Mouse (Mus musculus) cerebellum, postnatal 25 days (tissue): Measurements from ENCODE around the gene Ppp2r3a.

Experiments
- DNase-seq, 2 experiments: peaks; one replicate each; pipeline ENCODE4 v3.0.0; 2021; ENCODE audit warnings: mixed read lengths in 2 of 2

Gene Ppp2r3a

GRCm38 (mm10) chr9:101250981-101251643 lies 483 bp downstream of the Ppp2r3a start:
- peak in 1 of 2 experiments; percentile 77 for DNase-seq

- peak; percentile 18 for DNase-seq
These were observed 1.1 kb downstream of the Ppp2r3a start for GRCm38 (mm10) chr9:101250486-101250885.

- no peak for DNase-seq
These were observed 2.0 kb downstream of the Ppp2r3a start for GRCm38 (mm10) chr9:101249626-101250025.

- no peak for DNase-seq
These were observed 4.1 kb downstream of the Ppp2r3a start for GRCm38 (mm10) chr9:101247541-101247940.

GRCm38 (mm10) chr9:101245493-101245892 lies 6.1 kb downstream of the Ppp2r3a start:
- DNase-seq: no peak

GRCm38 (mm10) chr9:101243711-101244110 lies 7.9 kb downstream of the Ppp2r3a start:
- no peak for DNase-seq

GRCm38 (mm10) chr9:101240161-101240560 lies 11.4 kb downstream of the Ppp2r3a start:
- DNase-seq: no peak

GRCm38 (mm10) chr9:101235786-101236185 lies 15.8 kb downstream of the Ppp2r3a start:
- DNase-seq: no peak

- DNase-seq: no peak
These were observed 19.6 kb downstream of the Ppp2r3a start for GRCm38 (mm10) chr9:101232034-101232433.

- DNase-seq: no peak
These were observed 21.6 kb downstream of the Ppp2r3a start for GRCm38 (mm10) chr9:101230028-101230427.

GRCm38 (mm10) chr9:101228892-101229291 lies 22.7 kb downstream of the Ppp2r3a start:
- no peak for DNase-seq

- no peak for DNase-seq
These were observed 43.6 kb downstream of the Ppp2r3a start for GRCm38 (mm10) chr9:101207984-101208383.

- DNase-seq: no peak
These were observed 45.1 kb downstream of the Ppp2r3a start for GRCm38 (mm10) chr9:101206516-101206915.

GRCm38 (mm10) chr9:101205216-101205615 lies 46.4 kb downstream of the Ppp2r3a start:
- DNase-seq: no peak

GRCm38 (mm10) chr9:101204059-101204458 lies 47.5 kb downstream of the Ppp2r3a start:
- DNase-seq: no peak

- DNase-seq: no peak
These were observed 51.0 kb downstream of the Ppp2r3a start for GRCm38 (mm10) chr9:101200627-101201026.

- DNase-seq: no peak
These were observed 52.8 kb downstream of the Ppp2r3a start for GRCm38 (mm10) chr9:101198804-101199203.

GRCm38 (mm10) chr9:101198261-101198660 lies 53.3 kb downstream of the Ppp2r3a start:
- no peak for DNase-seq

GRCm38 (mm10) chr9:101181962-101182701 lies 69.5 kb downstream of the Ppp2r3a start:
- DNase-seq: peak; percentile 78 to 91

GRCm38 (mm10) chr9:101181291-101181690 lies 70.3 kb downstream of the Ppp2r3a start:
- DNase-seq: no peak

- no peak for DNase-seq
These were observed 71.4 kb downstream of the Ppp2r3a start for GRCm38 (mm10) chr9:101180234-101180633.

- DNase-seq: no peak
These were observed 91.0 kb downstream of the Ppp2r3a start for GRCm38 (mm10) chr9:101160627-101161026.

GRCm38 (mm10) chr9:101160092-101160491 lies 91.5 kb downstream of the Ppp2r3a start:
- DNase-seq: peak; percentile 78 to 85

GRCm38 (mm10) chr9:101159431-101159830 lies 92.2 kb downstream of the Ppp2r3a start:
- peak; percentile 33 to 59 for DNase-seq
